Mouse (Mus musculus): ENCODE data around the gene Plekhf1.

Gene Plekhf1

GRCm38 (mm10) chr7:38227900-38228298 lies at the start of gene Plekhf1:
Gene Plekhf1 (minus strand): TSS chr7:38228016.
- peak; percentile 51 for DNase-seq (ENCODE audit: low spot score)

DNA sequence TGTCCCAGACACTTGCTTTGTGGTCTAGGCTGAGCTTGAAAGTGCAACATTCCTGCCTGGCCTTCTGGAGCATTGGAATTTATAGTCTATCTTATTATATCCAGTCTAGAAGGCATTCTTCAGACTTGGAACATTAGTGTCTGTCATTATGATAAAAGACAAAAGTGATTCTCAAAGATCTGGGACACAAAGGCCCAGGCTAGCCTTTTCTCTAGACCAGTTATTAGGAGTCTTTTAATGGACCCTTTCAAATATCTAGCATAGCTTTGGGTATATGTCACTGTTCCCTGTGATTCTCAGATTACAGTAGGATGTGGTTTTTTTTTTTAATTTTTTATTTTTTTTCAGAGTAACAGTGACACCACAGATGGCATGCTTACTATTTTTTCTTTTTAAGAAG lies 44.7 kb upstream of the Plekhf1 start:
- no peak for DNase-seq (ENCODE audit: low spot score)

DNA sequence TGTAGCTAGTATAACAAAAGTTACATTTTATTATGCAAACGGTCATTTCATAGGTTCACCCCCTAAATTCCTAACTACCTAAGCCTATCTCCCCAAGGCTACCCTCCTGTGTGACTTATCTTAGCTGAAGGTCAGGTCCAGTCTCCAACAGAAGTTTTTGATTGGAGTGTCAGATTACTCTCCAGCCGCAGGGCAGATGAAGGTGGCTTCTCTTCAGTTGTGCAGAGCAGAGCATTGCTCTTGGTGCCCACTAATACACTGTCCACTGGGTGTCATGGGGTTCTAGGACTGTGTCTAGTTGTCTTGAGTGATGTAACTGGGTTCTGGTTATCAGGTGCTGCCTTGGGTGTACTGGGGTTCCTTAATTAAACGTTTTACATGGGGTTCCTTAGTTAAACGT lies 44.0 kb upstream of the Plekhf1 start:
- no peak for DNase-seq (ENCODE audit: low spot score)

- DNase-seq (ENCODE audit: low spot score), result no peak
Observed at GRCm38 (mm10) chr7:38271511-38271811, 43.6 kb upstream of the Plekhf1 start.

GRCm38 (mm10) chr7:38270703-38271510 lies 43.1 kb upstream of the Plekhf1 start, which contains the start of gene Pop4:
Gene Pop4 (minus strand): TSS chr7:38271423.
- peak; percentile 76 for DNase-seq (ENCODE audit: low spot score)

- DNase-seq (ENCODE audit: low spot score), result no peak
Observed at GRCm38 (mm10) chr7:38267006-38267680, 39.3 kb upstream of the Plekhf1 start.

DNA sequence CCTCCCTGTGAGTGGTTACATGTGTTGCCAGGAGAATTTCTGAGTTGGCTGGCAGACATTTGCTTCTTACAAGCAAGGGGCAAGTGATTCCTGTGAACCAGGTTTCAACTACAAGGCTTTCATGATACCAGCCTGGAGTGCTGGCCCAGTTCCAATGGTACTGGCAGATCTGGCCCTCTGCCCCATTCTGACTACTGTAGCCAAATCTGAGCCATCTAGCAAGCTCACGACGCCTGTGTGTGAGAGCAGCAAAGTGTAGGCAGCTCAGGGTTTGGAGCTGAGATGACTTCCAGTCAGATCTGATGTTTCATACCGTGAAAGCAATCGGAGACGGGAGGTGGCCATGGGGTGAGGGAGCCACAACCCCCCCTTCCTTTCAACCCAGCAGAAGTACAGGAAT lies 34.6 kb upstream of the Plekhf1 start:
- DNase-seq (ENCODE audit: low spot score), result no peak

GRCm38 (mm10) chr7:38259631-38260030 lies 31.8 kb upstream of the Plekhf1 start:
- DNase-seq (ENCODE audit: low spot score), result no peak

DNA sequence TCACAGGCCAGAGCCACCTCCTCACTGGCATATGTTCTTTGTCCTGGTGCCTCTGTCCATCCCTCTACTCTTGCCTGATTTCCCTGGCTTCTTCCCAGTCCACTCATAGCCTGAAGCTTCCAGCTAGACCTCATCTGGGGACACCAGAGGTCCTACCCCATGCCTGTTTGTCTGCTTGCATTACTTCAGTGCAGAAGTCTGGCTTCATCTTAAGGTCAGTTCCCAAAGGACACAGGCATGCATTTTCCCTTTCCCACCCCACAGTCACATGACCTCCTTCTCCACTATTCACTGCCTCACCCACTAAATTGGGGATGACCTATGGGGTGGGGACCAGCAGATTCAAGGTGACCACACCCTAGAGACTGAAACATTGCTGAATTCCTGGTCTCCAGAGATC lies 25.6 kb upstream of the Plekhf1 start:
- no peak for DNase-seq (ENCODE audit: low spot score)

GRCm38 (mm10) chr7:38251494-38252216 lies 23.8 kb upstream of the Plekhf1 start:
- DNase-seq (ENCODE audit: low spot score), result no peak

DNA sequence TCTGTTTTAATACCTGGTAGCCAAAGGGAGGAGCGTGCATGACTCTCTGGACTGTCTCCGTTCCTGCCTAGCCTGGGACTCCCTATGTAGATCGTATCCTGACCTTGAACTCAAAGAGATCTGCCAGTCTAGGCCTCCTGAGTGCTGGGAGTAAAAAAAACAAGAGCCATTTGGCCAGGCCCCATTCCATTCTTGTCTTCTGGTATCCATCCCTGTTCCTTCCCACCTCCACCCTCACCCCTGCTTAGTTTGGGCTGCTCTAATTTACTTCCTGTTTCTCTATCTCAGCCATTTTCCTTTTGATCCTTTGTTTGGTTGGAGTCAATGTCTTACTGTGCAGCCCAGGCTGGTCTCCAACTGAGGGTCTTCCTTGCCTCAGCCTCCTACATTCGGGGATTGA lies 14.6 kb upstream of the Plekhf1 start:
- DNase-seq (ENCODE audit: low spot score), result no peak

GRCm38 (mm10) chr7:38237140-38237539 lies 9.3 kb upstream of the Plekhf1 start:
- DNase-seq (ENCODE audit: low spot score), result no peak

DNA sequence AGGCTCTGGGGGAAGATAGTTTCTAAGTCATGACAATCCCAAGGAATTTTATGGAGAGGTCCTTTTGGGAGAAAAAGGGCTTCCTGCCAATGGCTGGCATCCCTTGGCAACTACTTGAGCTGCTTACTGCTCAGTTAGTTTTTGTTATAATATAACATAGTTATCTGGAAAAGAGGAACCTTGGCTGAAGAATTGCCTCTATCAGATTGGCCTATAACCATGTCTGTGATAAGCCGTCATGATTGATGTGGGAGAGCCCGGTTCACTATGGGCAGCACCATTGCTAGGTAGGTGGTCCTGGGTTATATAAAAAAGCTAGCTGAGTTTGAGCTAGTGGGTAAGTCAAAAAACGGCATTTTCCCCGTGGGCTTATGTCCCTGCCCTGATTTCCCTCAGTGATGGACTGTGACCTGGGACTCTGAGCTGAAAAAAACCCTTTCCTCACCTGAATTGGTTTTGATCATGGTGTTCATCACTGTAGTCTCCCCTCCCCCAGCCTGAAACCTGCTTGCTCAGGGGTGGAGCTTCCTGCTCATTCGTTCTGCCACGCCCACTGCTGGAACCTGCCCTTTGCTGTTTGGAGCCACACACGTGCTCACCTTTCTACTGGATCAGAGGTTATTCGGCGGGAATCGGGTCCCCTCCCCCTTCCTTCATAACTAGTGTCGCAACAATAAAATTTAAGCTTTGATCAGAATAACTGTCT lies 8.7 kb upstream of the Plekhf1 start:
- DNase-seq (ENCODE audit: low spot score), result no peak

DNA sequence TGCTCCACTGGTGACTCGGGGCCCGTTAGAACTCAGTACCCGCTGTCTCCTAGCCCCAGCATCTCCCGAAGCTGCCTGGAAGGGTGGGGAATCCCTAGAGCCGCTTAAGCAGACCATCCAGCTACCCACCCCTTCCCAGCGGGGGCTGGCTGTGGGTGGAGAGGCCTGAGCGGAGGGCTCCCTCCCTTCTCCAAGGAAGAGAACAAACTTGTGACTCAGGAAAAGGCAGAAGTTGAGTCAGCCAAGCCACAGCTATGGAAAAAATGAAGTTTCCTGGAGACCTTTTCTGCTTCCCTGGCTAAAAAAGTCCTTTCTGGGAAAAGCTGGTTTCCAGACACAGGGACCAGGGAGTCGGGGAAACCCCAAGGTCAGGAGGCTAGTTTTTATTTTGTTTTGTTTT lies 2.5 kb upstream of the Plekhf1 start:
- no peak for DNase-seq (ENCODE audit: low spot score)

- DNase-seq (ENCODE audit: low spot score), result no peak
Observed at GRCm38 (mm10) chr7:38228329-38228728, 513 bp upstream of the Plekhf1 start.

DNA sequence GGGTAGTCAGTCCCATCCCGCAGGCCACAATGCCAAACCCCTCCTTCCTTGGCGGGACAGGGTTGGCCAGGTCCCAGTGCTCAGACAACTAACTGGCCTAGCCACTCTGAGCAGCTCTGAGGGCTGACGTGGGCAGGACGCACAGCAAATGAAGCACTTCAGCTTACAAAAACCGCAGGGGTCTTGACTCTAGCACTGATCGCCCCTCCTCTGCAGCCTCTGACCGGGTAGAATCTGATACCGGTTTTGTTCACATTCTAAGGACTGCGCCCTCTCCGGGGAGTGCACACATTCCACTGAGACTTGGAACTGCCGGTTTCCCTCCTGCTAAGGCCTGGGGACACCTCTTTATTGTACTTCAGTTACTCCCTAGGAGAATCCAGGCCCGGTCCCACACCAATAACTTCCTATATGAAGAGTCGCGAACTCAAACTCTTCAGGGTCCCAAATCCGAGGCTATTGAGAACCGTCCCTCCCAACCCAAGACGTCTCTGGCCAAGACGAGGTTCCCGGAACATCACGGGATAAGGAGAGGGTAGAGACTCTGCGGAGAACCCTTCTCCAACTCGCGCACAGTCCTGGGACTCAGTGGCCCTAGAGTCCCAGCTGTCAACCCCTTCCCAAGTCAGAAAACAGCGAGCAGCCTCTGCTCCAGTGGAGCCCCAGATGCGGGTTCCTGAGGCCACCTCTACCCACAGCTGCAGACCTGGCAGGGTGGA lies 476 bp downstream of the Plekhf1 start:
- DNase-seq (ENCODE audit: low spot score), result no peak

GRCm38 (mm10) chr7:38226226-38226625 lies 1.6 kb downstream of the Plekhf1 start:
- no peak for DNase-seq (ENCODE audit: low spot score)

DNA sequence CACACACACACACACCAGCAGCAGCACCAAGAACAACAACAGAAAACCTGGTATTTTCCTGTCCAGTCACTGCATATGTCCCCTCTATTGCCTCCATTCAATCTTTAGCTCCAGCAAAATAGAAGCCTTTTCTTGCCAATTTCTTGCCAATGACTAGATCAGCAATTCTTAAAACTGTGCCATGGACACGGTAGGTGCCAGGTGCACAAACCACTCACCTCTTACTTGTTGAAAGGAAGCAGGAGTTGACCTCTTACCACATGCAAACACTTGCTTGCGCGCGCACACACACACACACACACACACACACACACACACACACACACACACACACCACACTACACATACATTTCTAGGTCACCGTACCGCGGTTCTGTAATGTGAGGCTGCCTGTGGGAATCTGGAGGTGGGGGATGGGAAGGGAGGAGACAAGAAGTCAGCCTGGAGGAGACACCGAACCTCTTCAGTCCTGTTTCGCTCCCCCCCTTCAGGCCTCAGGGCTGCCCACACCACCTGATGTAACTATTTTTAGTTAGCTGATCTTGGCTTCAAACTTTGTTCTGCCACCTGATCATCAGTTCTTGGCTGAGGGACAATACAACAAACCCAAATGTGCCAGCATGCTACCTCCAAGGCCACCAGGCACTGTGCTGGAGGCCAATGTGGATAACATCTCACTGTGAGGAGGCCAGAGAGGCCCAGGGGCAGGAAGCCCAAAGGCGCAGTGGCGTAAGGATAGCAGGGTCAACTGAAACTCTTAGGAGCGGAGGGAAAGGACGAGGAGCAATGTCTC lies 3.0 kb downstream of the Plekhf1 start:
- DNase-seq (ENCODE audit: low spot score), result no peak

DNA sequence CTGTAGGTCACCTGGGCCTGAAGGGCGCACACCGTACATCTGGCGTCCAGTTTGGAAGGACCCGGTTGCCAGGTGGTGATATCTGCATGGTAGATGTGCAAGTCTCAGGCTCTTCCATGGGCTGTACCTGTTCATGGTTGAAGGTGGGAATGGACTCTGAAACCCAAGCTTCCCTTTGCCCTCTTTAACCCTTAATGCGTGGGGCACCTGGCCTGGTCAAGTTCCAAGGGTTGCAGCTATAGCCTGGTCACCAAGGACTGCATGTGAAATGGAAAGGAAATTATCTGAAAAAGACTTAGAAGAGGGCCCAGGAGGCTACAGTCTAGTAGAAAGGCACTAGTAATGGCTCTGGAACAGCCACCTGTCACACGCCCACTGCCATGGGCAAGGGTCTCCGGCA lies 7.0 kb downstream of the Plekhf1 start:
- no peak for DNase-seq (ENCODE audit: low spot score)

DNA sequence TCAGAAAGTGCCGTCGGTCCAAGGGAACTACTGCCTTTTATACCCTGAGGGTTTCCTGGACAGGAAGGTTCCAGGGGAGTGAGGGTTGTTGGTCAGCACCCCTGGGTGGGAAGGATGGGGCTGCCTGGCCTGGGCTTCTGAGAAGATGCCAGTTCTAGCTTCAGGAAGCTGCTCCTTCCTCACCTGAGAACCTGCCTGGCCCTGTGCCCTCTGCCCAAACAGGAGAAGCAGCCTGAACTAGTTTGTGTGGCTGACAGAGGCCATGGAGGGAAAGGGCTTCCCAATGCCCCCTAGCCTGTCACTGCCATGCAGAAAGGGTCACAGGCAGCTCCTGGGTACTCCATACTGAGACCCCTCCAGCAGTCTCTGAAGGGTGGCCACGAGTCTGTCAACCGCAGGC lies 8.3 kb downstream of the Plekhf1 start:
- DNase-seq (ENCODE audit: low spot score), result no peak

Data from spleen, adult 12 weeks (tissue).